ENCODE assay signal across 7 mouse cellular contexts in the genomic region with DNA sequence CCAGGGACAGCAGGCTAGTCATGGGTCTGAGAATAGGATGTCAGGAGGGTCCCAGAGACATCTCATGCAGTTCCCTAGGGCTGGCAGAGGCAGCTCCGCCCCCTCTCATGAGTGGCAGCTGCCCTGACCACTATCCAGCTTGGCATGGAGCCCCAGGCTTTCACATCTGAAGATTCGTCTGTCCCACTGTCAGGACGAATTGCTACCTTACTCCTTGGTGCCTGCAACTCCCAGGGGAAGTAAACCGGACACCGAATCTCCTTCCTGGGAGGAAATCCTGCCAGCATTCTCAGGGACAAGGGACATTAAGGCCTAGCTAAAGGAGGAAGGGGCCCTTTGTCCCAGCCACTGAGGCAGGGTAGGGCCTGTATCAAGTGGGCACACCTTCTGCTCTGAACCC. TPM values are rescaled to one million over a fixed set of nuclear protein-coding genes. Genes with fewer than 3 reads are reported as not detected.
A peak's percentile ranks its signal among the peaks of the same experiment; 100 is the strongest.
DNase-seq lines count a peak whose midpoint lies in the region; ATAC-seq and TF ChIP-seq lines count a peak whose summit lies in the region.

No protein-coding gene starts in this region.

- H3K27ac ChIP-seq in heart, postnatal 0 days (ENCODE audit: low read depth), result peak overlapping the region; percentile 68
- H3K27ac ChIP-seq in limb, embryonic 10.5 days, result peak overlapping the region; percentile 37
- H3K27ac ChIP-seq in olfactory bulb, adult 2 months (ENCODE audit: insufficient read depth, low read depth, low read length), result peak overlapping the region; percentile 20; the same call in 1 of the 2 replicates

- H3K4me3 ChIP-seq in heart, postnatal 0 days (ENCODE audit: low read depth, low read length), result no peak overlapping the region
- H3K4me3 ChIP-seq in limb, embryonic 10.5 days, result no peak overlapping the region
- no peak overlapping the region for H3K4me3 ChIP-seq in olfactory bulb, adult 2 months (ENCODE audit: insufficient read depth, low read depth, low read length)

- peak; percentile 61 for DNase-seq in MN1 (ENCODE audit: low spot score)
- DNase-seq in brain, embryonic 14.5 days (ENCODE audit: low read depth), result peak; percentile 64
- DNase-seq in heart, postnatal 0 days (ENCODE audit: low spot score), result no peak
- DNase-seq in limb, embryonic 10.5 days (ENCODE audit: low spot score), result no peak
- DNase-seq in thymus, adult 18-20 months, result no peak
- DNase-seq in embryo, embryonic 10 days (ENCODE audit: low spot score), result no peak

- H3K4me1 ChIP-seq in heart, postnatal 0 days (ENCODE audit: control insufficient read depth, insufficient read depth), result peaks cover 34% of the 10 kb centered on the region
- peaks cover 78% of the 10 kb centered on the region for H3K4me1 ChIP-seq in limb, embryonic 10.5 days
- peaks cover 85% of the 10 kb centered on the region for H3K4me1 ChIP-seq in olfactory bulb, adult 2 months (ENCODE audit: control insufficient read depth, insufficient read depth, low read length)

- no peak for TF ChIP-seq POLR2A in brain, embryonic 14.5 days (IDR thresholded peaks at IDR 0.05; ENCODE audit: borderline replicate concordance, extremely low read depth, insufficient read depth, insufficient read length, poor library complexity, severe bottlenecking)
- TF ChIP-seq POLR2A in olfactory bulb, adult 2 months (IDR thresholded peaks at IDR 0.05; ENCODE audit: insufficient read depth, low read depth, low read length), result no peak

- H3K9ac ChIP-seq in heart, postnatal 0 days (replicated peaks; ENCODE audit: low read depth, low read length), result no peak overlapping the region

- TF ChIP-seq EP300 in heart, postnatal 0 days (IDR thresholded peaks at IDR 0.05; ENCODE audit: low read depth), result peak; percentile 47; the same call in 1 of the 2 replicates

- H3K36me3 ChIP-seq in heart, postnatal 0 days (replicated peaks; ENCODE audit: control insufficient read depth, insufficient read depth, low read length), result no peaks in the 10 kb centered on the region
- H3K36me3 ChIP-seq in limb, embryonic 10.5 days, result no peaks in the 10 kb centered on the region

- no peak for TF ChIP-seq CTCF in brain, embryonic 14.5 days (IDR thresholded peaks at IDR 0.05; ENCODE audit: borderline replicate concordance, extremely low read depth, insufficient read depth, insufficient read length)
- TF ChIP-seq CTCF in heart, postnatal 0 days (IDR thresholded peaks at IDR 0.05; ENCODE audit: low read depth), result no peak
- TF ChIP-seq CTCF in olfactory bulb, adult 2 months (IDR thresholded peaks at IDR 0.05; ENCODE audit: insufficient read depth, low read depth, low read length), result no peak

- no peaks in the 10 kb centered on the region; the same call in 1 of the 2 replicates for H3K27me3 ChIP-seq in heart, postnatal 0 days (ENCODE audit: control insufficient read depth, insufficient read depth, low read length)
- H3K27me3 ChIP-seq in limb, embryonic 10.5 days (ENCODE audit: low read depth, poor library complexity, severe bottlenecking), result peaks cover 34% of the 10 kb centered on the region

- no peaks in the 10 kb centered on the region for H3K9me3 ChIP-seq in heart, postnatal 0 days (replicated peaks; ENCODE audit: control insufficient read depth, low read length)
- no peaks in the 10 kb centered on the region for H3K9me3 ChIP-seq in limb, embryonic 10.5 days (replicated peaks)

- ATAC-seq in heart, postnatal 0 days (ENCODE audit: insufficient read depth, low read depth), result no peak

- H3K4me2 ChIP-seq in heart, postnatal 0 days (ENCODE audit: low read depth, low read length), result no peak overlapping the region

- WGBS in heart, postnatal 0 days, result 58% methylated on average over 5 of the region's 5 CpGs
- 58% methylated on average over 5 of the region's 5 CpGs for WGBS in limb, embryonic 10.5 days
- 70% methylated on average over 5 of the region's 5 CpGs for WGBS in olfactory bulb, adult 2 months

RNA-seq across cellular contexts. Expression of gene Coro2b, which starts 14.6 kb away (rescaled TPM):
- 67.4 and 92.7 TPM in 2 replicates for polyA plus RNA-seq in brain, embryonic 14.5 days (2012; rRNA removed)
- total RNA-seq in heart, postnatal 0 days (2014; rRNA removed; ENCODE audit: low replicate concordance), result 9.1 and 45.9 TPM in 2 replicates
- 5.1 and 5.5 TPM in 2 replicates for polyA plus RNA-seq in heart, postnatal 0 days (2015; fragmentation: Nextera tagmentation; extraction: Ambion mirVana)
- 5.6 and 6.2 TPM in 2 replicates for polyA plus RNA-seq in limb, embryonic 10.5 days (2016; fragmentation: Nextera tagmentation; extraction: Ambion mirVana)
- polyA plus RNA-seq in olfactory bulb, adult 2 months (2012; ENCODE audit: insufficient read depth, insufficient read length, low replicate concordance, missing spikeins), result not detected in 2 replicates

Comparison
In these comparisons a context has a peak if more than half of its experiments do, and no peak if none do; other contexts are left out.
1. DNase-seq: peak in MN1 (single experiment) and brain, embryonic 14.5 days (single experiment); none in heart, postnatal 0 days (single experiment), limb, embryonic 10.5 days (single experiment), thymus, adult 18-20 months (0 of 2) and embryo, embryonic 10 days (single experiment).
2. Peak in every context shown above with its lines, with median percentiles within 50 percentile points of each other: H3K27ac ChIP-seq.